Mouse (Mus musculus): ENCODE measurements around the gene Zfp985. TPM values are rescaled to one million over a fixed set of nuclear protein-coding genes. Genes with fewer than 3 reads are reported as not detected.
"Not testable (repeated sequence)": the region's sequence is repeated elsewhere in the genome, so short reads cannot be mapped to it uniquely, and the experiment has no call there.

The Zfp985 gene
- not detected for total RNA-seq (2021)
- long read RNA-seq = 0 reads

- not testable (repeated sequence) for DNase-seq (ENCODE audit: low spot score in 2 of 2)
Measured at GRCm38 (mm10) chr4:147553071-147553470, at the start of gene Zfp985. TSS of gene Zfp985 (plus strand) at chr4:147553277.

GRCm38 (mm10) chr4:147509174-147509573 lies 43.9 kb upstream of the Zfp985 start:
- no peak for DNase-seq (ENCODE audit: low spot score in 2 of 2)

GRCm38 (mm10) chr4:147518981-147519380 lies 34.1 kb upstream of the Zfp985 start:
- DNase-seq (ENCODE audit: low spot score in 2 of 2) = no peak

GRCm38 (mm10) chr4:147520100-147520499 lies 33.0 kb upstream of the Zfp985 start:
- DNase-seq (ENCODE audit: low spot score in 2 of 2) = no peak

- DNase-seq (ENCODE audit: low spot score in 2 of 2) = no peak
Measured at GRCm38 (mm10) chr4:147525125-147525524, 28.0 kb upstream of the Zfp985 start.

- no peak for DNase-seq (ENCODE audit: low spot score in 2 of 2)
Measured at GRCm38 (mm10) chr4:147530366-147530765, 22.7 kb upstream of the Zfp985 start.

- DNase-seq (ENCODE audit: low spot score in 2 of 2) = not testable (repeated sequence)
Measured at GRCm38 (mm10) chr4:147535916-147536315, 17.2 kb upstream of the Zfp985 start.

GRCm38 (mm10) chr4:147537702-147538101 lies 15.4 kb upstream of the Zfp985 start:
- no peak for DNase-seq (ENCODE audit: low spot score in 2 of 2)

GRCm38 (mm10) chr4:147539918-147540317 lies 13.2 kb upstream of the Zfp985 start, which contains the start of gene Gm16503:
TSS of gene Gm16503 (plus strand) at chr4:147540218.
- DNase-seq (ENCODE audit: low spot score in 2 of 2) = not testable (repeated sequence)

GRCm38 (mm10) chr4:147541105-147541504 lies 12.0 kb upstream of the Zfp985 start:
- no peak for DNase-seq (ENCODE audit: low spot score in 2 of 2)

GRCm38 (mm10) chr4:147554361-147554760 lies 1.3 kb downstream of the Zfp985 start:
- DNase-seq (ENCODE audit: low spot score in 2 of 2) = not testable (repeated sequence)

GRCm38 (mm10) chr4:147556921-147557320 lies 3.8 kb downstream of the Zfp985 start:
- not testable (repeated sequence) for DNase-seq (ENCODE audit: low spot score in 2 of 2)

GRCm38 (mm10) chr4:147558011-147558410 lies 4.9 kb downstream of the Zfp985 start:
- not testable (repeated sequence) for DNase-seq (ENCODE audit: low spot score in 2 of 2)

GRCm38 (mm10) chr4:147559096-147559495 lies 6.0 kb downstream of the Zfp985 start:
- DNase-seq (ENCODE audit: low spot score in 2 of 2) = not testable (repeated sequence)

GRCm38 (mm10) chr4:147565426-147566220 lies 12.5 kb downstream of the Zfp985 start:
- no peak for DNase-seq (ENCODE audit: low spot score in 2 of 2)

GRCm38 (mm10) chr4:147571156-147571555 lies 18.1 kb downstream of the Zfp985 start:
- not testable (repeated sequence) for DNase-seq (ENCODE audit: low spot score in 2 of 2)

- not testable (repeated sequence) for DNase-seq (ENCODE audit: low spot score in 2 of 2)
Measured at GRCm38 (mm10) chr4:147579371-147579770, 26.3 kb downstream of the Zfp985 start.

GRCm38 (mm10) chr4:147586511-147587473 lies 33.7 kb downstream of the Zfp985 start:
- no peak for DNase-seq (ENCODE audit: low spot score in 2 of 2)

GRCm38 (mm10) chr4:147594630-147595029 lies 41.6 kb downstream of the Zfp985 start:
- not testable (repeated sequence) for DNase-seq (ENCODE audit: low spot score in 2 of 2)

GRCm38 (mm10) chr4:147597685-147598084 lies 44.6 kb downstream of the Zfp985 start:
- DNase-seq (ENCODE audit: low spot score in 2 of 2) = no peak

GRCm38 (mm10) chr4:147598831-147599230 lies 45.8 kb downstream of the Zfp985 start:
- no peak for DNase-seq (ENCODE audit: low spot score in 2 of 2)

- no peak for DNase-seq (ENCODE audit: low spot score in 2 of 2)
Measured at GRCm38 (mm10) chr4:147601881-147602280, 48.8 kb downstream of the Zfp985 start.

Data from layer of hippocampus, postnatal 10 days (tissue).